Mouse (Mus musculus) myocyte (in vitro differentiated cells): ENCODE measurements around the gene Hrh1.

ENCODE experiments used
- CEBPB ChIP-seq: IDR thresholded peaks from 2 replicates; pipeline ENCODE4 v1.6.1; 2011; ENCODE audit warnings: mild to moderate bottlenecking, moderate library complexity; ENCODE audit not compliant: poor library complexity, insufficient read depth, severe bottlenecking
- E2F4 ChIP-seq: IDR thresholded peaks from one replicate; pipeline ENCODE4 v1.6.1; 2011; ENCODE audit warnings: mild to moderate bottlenecking, control low read depth, moderate library complexity; ENCODE audit not compliant: insufficient read depth
- MAX ChIP-seq: IDR thresholded peaks from one replicate; pipeline ENCODE4 v1.6.1; 2011; ENCODE audit warnings: low read depth, mild to moderate bottlenecking, control low read depth
- MYOD1 ChIP-seq, 3 experiments: IDR thresholded peaks; one replicate each; pipeline ENCODE4 v1.6.1; 2011; ENCODE audit warnings: control low read depth in 2 of 3, low read depth in 2 of 3, mild to moderate bottlenecking in 2 of 3, moderate library complexity in 1 of 3; ENCODE audit not compliant: insufficient read length in 2 of 3, control insufficient read depth in 1 of 3
- MYOG ChIP-seq, 3 experiments: IDR thresholded peaks; one replicate each; pipeline ENCODE4 v1.6.1; 2011; ENCODE audit warnings: control low read depth in 2 of 3, low read depth in 2 of 3, mild to moderate bottlenecking in 2 of 3; ENCODE audit not compliant: insufficient read length in 2 of 3, control insufficient read depth in 1 of 3, insufficient read depth in 1 of 3
- POLR2A ChIP-seq: IDR thresholded peaks from one replicate; pipeline ENCODE4 v1.6.1; 2011; ENCODE audit warnings: low read depth, mild to moderate bottlenecking, control low read depth, moderate library complexity; ENCODE audit not compliant: insufficient read length
- POLR2AphosphoS2 ChIP-seq: IDR thresholded peaks from one replicate; pipeline ENCODE4 v1.6.1; 2011; ENCODE audit warnings: low read depth, control low read depth; ENCODE audit not compliant: insufficient read length
- REST ChIP-seq: IDR thresholded peaks from one replicate; pipeline ENCODE4 v1.6.1; 2011; ENCODE audit warnings: mild to moderate bottlenecking, control low read depth, moderate library complexity; ENCODE audit not compliant: insufficient read depth, insufficient read length
- SRF ChIP-seq: IDR thresholded peaks from one replicate; pipeline ENCODE4 v1.6.1; 2011; ENCODE audit warnings: low read depth; ENCODE audit not compliant: control insufficient read depth, insufficient read length
- TCF12 ChIP-seq: IDR thresholded peaks from one replicate; pipeline ENCODE4 v1.6.1; 2011; ENCODE audit warnings: mild to moderate bottlenecking, control low read depth; ENCODE audit not compliant: poor library complexity, insufficient read depth, severe bottlenecking
- TCF3 ChIP-seq: IDR thresholded peaks from one replicate; pipeline ENCODE4 v1.6.1; 2011; ENCODE audit warnings: low read depth, control low read depth; ENCODE audit not compliant: insufficient read length
- USF1 ChIP-seq: IDR thresholded peaks from one replicate; pipeline ENCODE4 v1.6.1; 2011; ENCODE audit warnings: low read depth, mild to moderate bottlenecking, control low read depth, moderate library complexity

DNA sequence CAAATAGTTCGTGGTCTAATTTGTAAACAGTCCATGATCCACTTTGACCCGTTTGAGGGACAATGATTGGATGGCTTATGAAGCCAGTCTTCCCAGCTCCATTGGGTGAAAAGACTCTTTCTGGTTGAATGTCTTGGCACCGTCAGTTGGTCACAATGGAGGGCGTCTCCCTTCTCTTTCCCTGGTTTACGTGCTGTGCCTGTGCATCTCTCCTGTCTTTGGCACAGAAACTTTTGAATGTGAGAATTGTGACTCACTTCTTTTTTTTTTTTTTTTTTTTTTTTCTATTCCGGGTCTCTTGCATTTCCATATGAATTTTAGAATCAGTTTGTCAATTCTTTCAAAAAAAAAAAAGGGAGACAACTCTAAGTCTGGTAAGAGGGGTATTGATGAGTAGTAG, 29.5 kb upstream of the Hrh1 start:
- TF ChIP-seq POLR2A (no peak), CEBPB (no peak), TCF12 (no peak), MAX (no peak), USF1 (no peak), SRF (no peak), E2F4 (no peak), MYOD1 (IDR thresholded peaks at IDR 0.05; ENCODE audit: control insufficient read depth in 1 of 3, insufficient read length in 2 of 3, low read depth in 2 of 3) (no peak), TCF3 (no peak), POLR2AphosphoS2 (no peak), MYOG (IDR thresholded peaks at IDR 0.05; ENCODE audit: control insufficient read depth in 1 of 3, insufficient read depth in 1 of 3, insufficient read length in 2 of 3, low read depth in 2 of 3) (no peak), REST (no peak)
